Mouse (Mus musculus): ENCODE data around the gene Cdh20. TPM values are rescaled to one million over a fixed set of nuclear protein-coding genes. Genes with fewer than 3 reads are reported as not detected.

The Cdh20 gene
- total and polyA plus RNA-seq, 2 experiments, result not detected

GRCm38 (mm10) chr1:104957046-104957445 is 188.7 kb downstream of the Cdh20 start:
- no peaks in the 10 kb centered on the region for H3K27me3 ChIP-seq (ENCODE audit: control insufficient read depth, insufficient read depth, low read length)
- H3K4me1 ChIP-seq (ENCODE audit: control insufficient read depth, insufficient read depth, low read length), result no peaks in the 10 kb centered on the region
- no peak overlapping the region for H3K9ac ChIP-seq (ENCODE audit: low read depth, low read length)
- H3K36me3 ChIP-seq (ENCODE audit: control insufficient read depth, insufficient read depth, low read length), result no peaks in the 10 kb centered on the region
- no peak for TF ChIP-seq CTCF (IDR thresholded peaks at IDR 0.05; ENCODE audit: low read depth, low read length)
- TF ChIP-seq POLR2A (IDR thresholded peaks at IDR 0.05; ENCODE audit: extremely low read depth, insufficient read depth, low read length), result no peak
- DNase-seq (ENCODE audit: extremely low read depth, low read depth, low spot score), result no peak
- H3K79me2 ChIP-seq (ENCODE audit: control insufficient read depth, insufficient read depth, low read length), result no peaks in the 10 kb centered on the region
- WGBS, result 48% methylated on average over 6 of the region's 6 CpGs
- H3K27ac ChIP-seq (replicated peaks; ENCODE audit: insufficient read depth, low read depth, low read length), result no peak overlapping the region
- no peak overlapping the region for H3K4me3 ChIP-seq (ENCODE audit: insufficient read depth, low read depth, low read length)

DNA sequence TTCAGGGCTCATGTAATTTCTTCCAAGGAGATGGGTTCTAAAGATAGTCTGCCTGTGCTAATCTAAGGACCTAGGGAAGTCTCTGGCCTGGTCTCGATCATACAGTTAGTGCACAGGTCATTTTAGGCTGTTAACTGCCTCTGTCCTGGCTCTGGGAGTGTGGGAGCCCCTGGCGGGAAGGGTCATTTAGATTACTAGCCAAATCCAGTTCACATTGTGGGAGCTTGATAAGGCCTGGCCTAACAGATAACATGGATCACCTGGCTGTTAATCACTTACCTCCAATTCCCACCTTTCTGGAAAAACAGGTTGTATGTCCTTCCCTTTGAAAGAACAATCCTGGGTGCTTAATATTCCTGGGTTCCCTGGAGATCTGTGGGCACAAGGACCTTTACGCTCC is 193.3 kb downstream of the Cdh20 start:
- TF ChIP-seq POLR2A (IDR thresholded peaks at IDR 0.05; ENCODE audit: extremely low read depth, insufficient read depth, low read length) (no peak), CTCF (IDR thresholded peaks at IDR 0.05; ENCODE audit: low read depth, low read length) (no peak)
- Histone ChIP-seq H3K27ac (replicated peaks; ENCODE audit: insufficient read depth, low read depth, low read length) (no peak overlapping the region), H3K4me1 (ENCODE audit: control insufficient read depth, insufficient read depth, low read length) (no peaks in the 10 kb centered on the region), H3K4me3 (ENCODE audit: insufficient read depth, low read depth, low read length) (no peak overlapping the region), H3K9ac (ENCODE audit: low read depth, low read length) (no peak overlapping the region), H3K27me3 (ENCODE audit: control insufficient read depth, insufficient read depth, low read length) (no peaks in the 10 kb centered on the region), H3K79me2 (ENCODE audit: control insufficient read depth, insufficient read depth, low read length) (no peaks in the 10 kb centered on the region), H3K36me3 (ENCODE audit: control insufficient read depth, insufficient read depth, low read length) (no peaks in the 10 kb centered on the region)
- no peak for DNase-seq (ENCODE audit: extremely low read depth, low read depth, low spot score)
- 65% methylated on average over 3 of the region's 3 CpGs for WGBS

- no peak for DNase-seq (ENCODE audit: extremely low read depth, low read depth, low spot score)
- no peaks in the 10 kb centered on the region for H3K79me2 ChIP-seq (ENCODE audit: control insufficient read depth, insufficient read depth, low read length)
- TF ChIP-seq POLR2A (IDR thresholded peaks at IDR 0.05; ENCODE audit: extremely low read depth, insufficient read depth, low read length) (no peak), CTCF (IDR thresholded peaks at IDR 0.05; ENCODE audit: low read depth, low read length) (no peak)
- WGBS, result 83% methylated on average over 4 of the region's 4 CpGs
- H3K4me3 ChIP-seq (ENCODE audit: insufficient read depth, low read depth, low read length), result no peak overlapping the region
- H3K9ac ChIP-seq (ENCODE audit: low read depth, low read length), result no peak overlapping the region
- no peak overlapping the region for H3K27ac ChIP-seq (replicated peaks; ENCODE audit: insufficient read depth, low read depth, low read length)
- H3K27me3 ChIP-seq (ENCODE audit: control insufficient read depth, insufficient read depth, low read length), result no peaks in the 10 kb centered on the region
- no peaks in the 10 kb centered on the region for H3K4me1 ChIP-seq (ENCODE audit: control insufficient read depth, insufficient read depth, low read length)
- no peaks in the 10 kb centered on the region for H3K36me3 ChIP-seq (ENCODE audit: control insufficient read depth, insufficient read depth, low read length)
Observed at GRCm38 (mm10) chr1:104962257-104962656, 193.9 kb downstream of the Cdh20 start.

DNA sequence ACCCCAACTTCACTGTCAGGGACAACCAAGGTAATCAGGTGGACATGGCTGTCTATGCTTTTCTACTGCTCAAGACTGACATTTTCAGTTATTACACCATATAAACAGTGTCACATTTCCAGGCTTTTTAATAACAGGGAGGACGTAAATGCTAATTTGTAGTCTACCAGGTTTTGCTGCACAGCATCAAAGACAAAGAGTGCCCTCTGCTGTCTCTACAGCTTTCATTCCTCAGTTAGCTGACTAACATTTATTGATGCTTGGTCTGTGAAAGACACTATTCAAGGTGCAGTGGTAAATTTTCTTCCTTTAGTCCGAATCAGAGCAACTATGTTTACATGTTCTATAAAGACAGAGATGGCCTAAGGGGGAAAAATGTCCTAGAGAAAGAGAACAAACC is 210.7 kb downstream of the Cdh20 start:
- Histone ChIP-seq H3K9ac (ENCODE audit: low read depth, low read length) (no peak overlapping the region), H3K4me1 (ENCODE audit: control insufficient read depth, insufficient read depth, low read length) (no peaks in the 10 kb centered on the region), H3K27me3 (ENCODE audit: control insufficient read depth, insufficient read depth, low read length) (no peaks in the 10 kb centered on the region), H3K36me3 (ENCODE audit: control insufficient read depth, insufficient read depth, low read length) (no peaks in the 10 kb centered on the region), H3K27ac (replicated peaks; ENCODE audit: insufficient read depth, low read depth, low read length) (no peak overlapping the region), H3K4me3 (ENCODE audit: insufficient read depth, low read depth, low read length) (no peak overlapping the region), H3K79me2 (ENCODE audit: control insufficient read depth, insufficient read depth, low read length) (no peaks in the 10 kb centered on the region)
- no peak for TF ChIP-seq POLR2A (IDR thresholded peaks at IDR 0.05; ENCODE audit: extremely low read depth, insufficient read depth, low read length)
- WGBS, result 47% methylated on average over 2 of the region's 2 CpGs
- DNase-seq (ENCODE audit: extremely low read depth, low read depth, low spot score), result peak; percentile 3

- no peaks in the 10 kb centered on the region for H3K36me3 ChIP-seq (ENCODE audit: control insufficient read depth, insufficient read depth, low read length)
- no peaks in the 10 kb centered on the region for H3K27me3 ChIP-seq (ENCODE audit: control insufficient read depth, insufficient read depth, low read length)
- no peak overlapping the region for H3K27ac ChIP-seq (replicated peaks; ENCODE audit: insufficient read depth, low read depth, low read length)
- WGBS, result 62% methylated on average over 1 of the region's 1 CpGs
- no peaks in the 10 kb centered on the region for H3K79me2 ChIP-seq (ENCODE audit: control insufficient read depth, insufficient read depth, low read length)
- no peaks in the 10 kb centered on the region for H3K4me1 ChIP-seq (ENCODE audit: control insufficient read depth, insufficient read depth, low read length)
- H3K9ac ChIP-seq (ENCODE audit: low read depth, low read length), result no peak overlapping the region
- TF ChIP-seq CTCF (IDR thresholded peaks at IDR 0.05; ENCODE audit: low read depth, low read length) (no peak), POLR2A (IDR thresholded peaks at IDR 0.05; ENCODE audit: extremely low read depth, insufficient read depth, low read length) (no peak)
- H3K4me3 ChIP-seq (ENCODE audit: insufficient read depth, low read depth, low read length), result no peak overlapping the region
- DNase-seq (ENCODE audit: extremely low read depth, low read depth, low spot score), result no peak
Observed at GRCm38 (mm10) chr1:104980273-104980672, 211.9 kb downstream of the Cdh20 start.

DNA sequence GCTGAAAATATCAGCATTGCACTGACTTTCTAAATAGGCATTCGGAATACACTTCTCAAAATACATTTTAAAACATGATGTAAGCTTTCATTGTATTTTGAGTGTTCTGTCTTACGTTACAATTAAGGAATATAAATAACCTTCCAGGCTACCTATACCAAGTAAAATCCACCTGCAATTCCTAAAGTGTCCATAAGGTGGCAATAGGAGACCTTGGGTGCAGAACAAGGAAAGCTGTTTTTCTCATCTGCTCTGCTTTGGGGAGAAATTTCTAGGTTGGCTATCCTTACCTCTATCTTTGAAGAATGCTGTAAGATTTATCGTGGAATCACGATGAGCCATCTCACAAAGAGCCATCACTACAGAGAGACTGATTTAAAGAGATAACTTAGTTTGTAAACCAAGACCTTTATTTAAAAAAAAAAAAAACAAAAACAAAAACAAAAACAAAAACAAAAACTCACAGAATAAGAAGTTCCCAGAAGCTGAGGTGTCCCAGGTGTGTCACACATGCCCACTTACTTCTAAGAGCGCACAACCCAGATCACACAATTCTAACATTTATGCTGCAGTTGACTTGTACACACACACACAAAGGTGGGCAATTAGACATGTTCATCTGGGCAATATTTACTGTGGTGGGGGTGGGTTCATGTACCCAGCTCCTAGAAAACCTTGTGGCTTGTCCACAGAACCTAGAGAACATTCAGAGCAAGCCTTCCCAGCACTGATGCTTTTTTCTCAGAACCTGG is 218.1 kb downstream of the Cdh20 start:
- no peak overlapping the region for H3K27ac ChIP-seq (replicated peaks; ENCODE audit: insufficient read depth, low read depth, low read length)
- H3K36me3 ChIP-seq (ENCODE audit: control insufficient read depth, insufficient read depth, low read length), result no peaks in the 10 kb centered on the region
- peak; percentile 63 for DNase-seq (ENCODE audit: extremely low read depth, low read depth, low spot score)
- no peak overlapping the region for H3K9ac ChIP-seq (ENCODE audit: low read depth, low read length)
- no peak overlapping the region for H3K4me3 ChIP-seq (ENCODE audit: insufficient read depth, low read depth, low read length)
- 24% methylated on average over 5 of the region's 5 CpGs for WGBS
- no peaks in the 10 kb centered on the region for H3K27me3 ChIP-seq (ENCODE audit: control insufficient read depth, insufficient read depth, low read length)
- H3K4me1 ChIP-seq (ENCODE audit: control insufficient read depth, insufficient read depth, low read length), result no peaks in the 10 kb centered on the region
- no peaks in the 10 kb centered on the region for H3K79me2 ChIP-seq (ENCODE audit: control insufficient read depth, insufficient read depth, low read length)
- TF ChIP-seq CTCF (IDR thresholded peaks at IDR 0.05; ENCODE audit: low read depth, low read length) (peak; percentile 43), POLR2A (IDR thresholded peaks at IDR 0.05; ENCODE audit: extremely low read depth, insufficient read depth, low read length) (no peak)
